Mouse (Mus musculus) heart, postnatal 4 days (tissue): Measurements from ENCODE around the gene Bnc2. TPM values are rescaled to one million over a fixed set of nuclear protein-coding genes. Genes with fewer than 3 reads are reported as not detected.

ENCODE experiments used
- DNase-seq: peaks from one replicate; pipeline ENCODE4 v3.0.0; 2021
- total RNA-seq, 2 experiments: library from RNA; stranded (reverse); gene quantifications; 2 replicates each; pipeline ENCODE4 v1.2.3; 2021

Bnc2 gene
- total RNA-seq, 2 experiments from 2014 or later: 3.0 to 3.4 TPM

GRCm38 (mm10) chr4:84411431-84411830, 263.6 kb downstream of the Bnc2 start:
- no peak for DNase-seq

DNA sequence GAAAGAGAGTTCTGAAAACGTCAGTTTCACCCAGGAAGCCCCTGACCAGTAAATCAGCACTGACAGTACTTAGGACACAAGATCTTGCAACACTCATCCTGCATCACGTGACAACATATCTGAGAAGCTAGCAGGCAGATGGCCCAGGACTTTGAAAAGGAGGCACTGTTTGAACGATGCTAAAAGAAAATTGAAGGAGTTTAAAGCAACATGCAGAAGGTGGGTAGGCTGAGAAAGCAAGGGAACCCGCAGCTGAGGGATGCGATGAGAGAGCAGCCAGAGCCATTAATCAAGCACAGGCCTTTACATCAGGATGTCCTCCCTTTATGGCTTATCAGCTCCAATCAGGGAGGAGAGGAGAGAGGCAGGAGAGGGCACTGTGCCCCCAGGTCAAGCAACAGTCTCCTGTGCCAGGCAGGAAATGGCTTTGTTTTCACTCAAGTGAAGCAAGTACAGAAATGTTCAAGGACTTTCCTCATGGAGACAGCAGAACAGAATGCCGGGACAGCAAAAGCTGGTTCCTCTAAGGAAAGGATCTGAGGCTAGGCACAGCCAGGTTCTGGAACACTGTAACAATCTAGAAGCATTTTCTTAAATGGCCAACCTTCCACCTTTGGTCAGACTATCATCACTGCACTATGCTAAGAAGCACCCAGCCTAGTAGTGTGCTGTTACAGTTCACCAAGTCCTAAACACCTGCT, 267.6 kb downstream of the Bnc2 start:
- no peak for DNase-seq

DNA sequence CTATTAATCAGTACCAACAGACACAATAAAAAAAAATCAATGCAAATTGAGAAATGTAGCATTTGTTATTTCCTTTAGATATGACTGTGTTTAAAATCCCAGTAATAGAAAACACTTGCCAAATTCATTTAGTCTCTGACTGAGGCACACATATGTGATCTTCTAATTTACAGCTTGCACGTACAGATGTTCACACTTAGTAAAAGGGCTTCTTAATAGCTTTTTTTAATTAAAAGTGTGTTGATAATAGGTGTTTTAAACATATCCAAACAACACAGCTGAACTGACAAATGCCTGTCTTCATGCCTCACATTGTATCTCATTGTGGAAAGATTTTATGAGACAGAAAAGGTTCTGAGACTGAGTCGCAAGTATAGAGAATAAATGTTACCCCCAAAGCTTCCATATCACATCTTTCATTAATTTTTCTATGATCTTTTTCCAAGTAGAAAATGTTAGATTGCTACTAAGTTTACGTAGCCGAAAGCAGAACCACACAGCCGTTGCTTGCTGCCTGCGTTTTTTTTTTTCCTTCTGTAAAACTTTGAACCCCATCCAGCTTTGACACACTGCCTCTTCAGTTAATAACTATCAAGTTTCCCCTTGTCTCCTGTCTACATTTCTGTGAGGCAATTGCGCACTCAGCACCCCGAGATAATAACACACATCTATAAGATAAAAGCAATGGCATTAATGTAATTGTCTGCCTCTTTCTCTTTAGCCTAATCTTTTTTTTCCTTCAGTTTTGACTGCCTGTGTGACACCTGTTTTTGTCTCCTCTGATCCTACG, 271.5 kb downstream of the Bnc2 start:
- DNase-seq: no peak

GRCm38 (mm10) chr4:84388991-84389390, 286.1 kb downstream of the Bnc2 start:
- DNase-seq: no peak

- no peak for DNase-seq
These were observed 289.9 kb downstream of the Bnc2 start for GRCm38 (mm10) chr4:84385156-84385555.

DNA sequence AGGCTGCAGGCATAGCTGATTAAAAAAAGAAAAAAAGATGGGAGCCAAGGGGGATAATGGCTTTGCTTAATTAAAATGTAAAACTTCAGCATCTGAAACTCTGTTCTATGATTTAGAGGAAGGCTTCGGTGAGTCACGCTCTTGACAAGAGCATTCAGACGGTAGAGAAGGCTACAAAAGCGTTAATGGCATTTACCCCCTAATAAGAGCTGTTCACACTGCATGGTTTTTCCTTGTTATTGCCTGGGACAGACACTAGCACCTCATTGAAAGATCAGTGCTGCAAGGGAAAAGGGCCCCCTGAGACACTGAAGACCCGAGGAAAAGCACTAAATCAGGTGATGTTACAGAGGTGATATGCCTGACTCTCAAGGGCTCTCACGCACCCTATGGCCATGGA, 295.8 kb downstream of the Bnc2 start:
- DNase-seq: no peak

- no peak for DNase-seq
These were observed 297.6 kb downstream of the Bnc2 start for GRCm38 (mm10) chr4:84377513-84377912.

GRCm38 (mm10) chr4:84362337-84362823, 312.7 kb downstream of the Bnc2 start:
- DNase-seq: peak; percentile 13

GRCm38 (mm10) chr4:84361165-84361564, 313.9 kb downstream of the Bnc2 start:
- DNase-seq: no peak

- DNase-seq: no peak
These were observed 315.1 kb downstream of the Bnc2 start for GRCm38 (mm10) chr4:84359996-84360395.

- no peak for DNase-seq
These were observed 316.9 kb downstream of the Bnc2 start for GRCm38 (mm10) chr4:84358204-84358603.

GRCm38 (mm10) chr4:84357382-84357781, 317.7 kb downstream of the Bnc2 start:
- no peak for DNase-seq

DNA sequence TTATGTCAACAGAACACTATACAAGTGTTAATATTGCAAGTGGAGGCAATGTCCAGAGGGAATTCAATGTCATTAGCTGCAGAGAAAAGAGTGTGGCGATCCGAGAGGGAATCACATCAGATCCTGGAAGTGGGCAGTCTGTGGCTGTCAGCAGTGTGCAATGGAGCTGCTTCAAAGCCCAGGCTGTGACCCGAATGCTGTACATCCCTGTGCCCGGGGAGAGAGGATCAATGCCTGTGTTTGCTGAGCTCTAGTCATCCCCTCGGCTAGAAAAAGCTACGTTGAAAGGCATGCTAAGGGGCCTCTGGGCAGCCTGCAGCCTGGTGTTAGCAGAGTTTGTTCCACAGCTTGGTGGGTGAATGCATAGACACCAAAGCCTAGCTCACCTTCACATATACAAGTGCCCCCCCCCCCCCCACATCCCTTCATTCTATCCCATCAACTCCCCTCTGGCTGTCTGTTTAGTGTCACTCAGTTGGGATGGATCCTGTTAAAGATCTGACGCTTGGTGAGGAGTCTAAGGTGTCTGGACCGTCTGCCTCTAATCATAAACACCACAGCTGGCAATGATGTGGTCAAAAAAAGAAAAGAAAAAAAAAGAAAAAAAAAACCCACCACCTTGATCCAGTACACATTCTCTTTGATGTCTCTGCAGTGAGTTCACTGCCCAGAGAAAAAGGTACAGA, 318.5 kb downstream of the Bnc2 start:
- no peak for DNase-seq

DNA sequence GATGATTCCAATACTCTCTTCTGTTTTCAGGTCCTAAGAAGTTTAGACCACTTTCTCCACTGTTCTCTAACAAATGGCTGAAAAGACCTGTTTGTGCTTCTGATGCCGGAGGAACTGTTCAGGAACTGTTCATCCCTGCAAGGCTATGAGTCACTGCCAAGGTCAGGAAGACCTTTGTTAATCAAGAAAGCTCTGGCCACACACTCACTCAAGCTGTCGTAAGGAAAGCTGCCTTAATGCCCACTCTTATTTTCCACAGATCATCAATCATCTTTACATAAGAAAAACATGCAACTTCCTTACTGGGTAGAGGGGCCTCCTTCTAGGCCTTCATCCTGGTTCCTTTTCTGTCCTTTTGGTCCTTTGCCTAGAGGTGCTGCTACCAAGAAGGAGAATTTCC, 322.4 kb downstream of the Bnc2 start:
- DNase-seq: no peak

DNA sequence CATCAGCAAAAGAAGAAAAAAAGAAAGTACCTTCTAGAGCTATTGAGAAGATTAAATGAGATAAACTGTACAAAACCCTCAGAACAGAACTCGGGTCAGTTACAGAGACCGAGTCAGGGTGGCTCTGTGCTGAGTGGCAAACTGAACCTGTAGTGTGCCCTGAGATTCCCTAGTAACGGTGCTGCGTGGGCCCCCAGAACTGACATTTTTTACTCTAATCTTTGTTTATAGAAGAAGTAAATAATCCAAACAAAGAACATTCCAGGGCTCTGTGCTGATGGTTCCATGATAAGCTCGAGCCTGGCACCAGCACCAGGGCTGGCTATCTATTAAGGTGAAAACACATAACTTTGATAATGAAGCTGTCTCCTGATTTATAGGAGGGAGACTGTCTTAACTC, 325.5 kb downstream of the Bnc2 start:
- DNase-seq: no peak

DNA sequence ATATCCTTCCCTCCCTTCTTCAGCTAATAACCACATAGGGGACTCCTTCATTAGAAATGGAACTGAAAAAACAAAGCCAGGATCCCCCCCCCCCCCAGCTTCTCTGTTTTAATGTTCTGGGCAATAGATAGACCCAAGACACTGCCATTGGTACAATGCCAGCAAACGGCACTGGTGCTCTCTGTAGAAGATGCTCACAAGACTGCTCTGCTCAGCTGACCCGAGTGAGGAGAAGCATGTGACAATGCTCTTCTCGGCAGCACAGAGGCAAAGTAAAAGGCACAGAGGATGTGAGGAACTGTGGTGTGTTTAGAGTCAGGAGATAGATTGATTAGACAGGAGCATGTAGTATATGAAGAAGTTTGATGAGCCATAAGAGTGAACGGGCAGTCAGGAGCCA, 335.9 kb downstream of the Bnc2 start:
- no peak for DNase-seq

GRCm38 (mm10) chr4:84331995-84332394, 343.1 kb downstream of the Bnc2 start:
- DNase-seq: no peak

DNA sequence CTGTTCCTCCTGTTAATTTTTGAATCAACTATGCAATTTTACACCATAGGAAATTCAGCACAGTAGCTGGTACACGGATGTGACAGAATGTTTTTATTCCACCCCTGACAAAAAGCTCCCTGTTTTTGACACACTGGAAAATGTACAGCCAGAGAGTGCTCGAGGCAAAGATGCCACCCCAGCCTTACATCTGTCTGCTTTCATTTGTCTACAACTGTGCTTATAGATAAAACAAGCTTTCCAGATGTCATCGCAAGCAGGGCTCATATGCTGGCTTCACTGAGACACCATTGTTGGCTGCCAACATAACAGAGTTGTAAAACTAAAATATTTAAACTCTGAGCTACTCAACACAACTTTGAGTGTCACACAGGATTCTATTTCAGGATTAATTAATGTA, 343.6 kb downstream of the Bnc2 start:
- DNase-seq: no peak

DNA sequence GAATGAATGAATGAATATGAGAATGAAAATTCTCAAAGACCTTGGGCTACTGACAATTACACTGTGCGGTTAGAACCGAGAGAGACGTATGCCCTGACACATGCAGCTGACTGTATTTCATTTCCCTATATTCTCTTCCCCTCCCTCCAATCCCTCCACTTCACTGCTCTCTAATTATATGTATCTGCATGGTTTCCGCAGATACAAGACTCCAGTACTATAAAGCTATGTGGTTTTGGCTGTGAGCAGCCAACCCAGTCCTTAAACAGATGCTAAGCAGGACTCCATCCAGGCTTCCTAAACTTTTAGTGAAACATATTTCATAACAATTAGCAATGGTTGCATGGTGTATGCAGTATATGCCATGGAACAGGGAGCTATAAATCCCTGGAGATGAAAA, 344.6 kb downstream of the Bnc2 start:
- no peak for DNase-seq

- no peak for DNase-seq
These were observed 345.4 kb downstream of the Bnc2 start for GRCm38 (mm10) chr4:84329651-84330050.

- no peak for DNase-seq
These were observed 350.7 kb downstream of the Bnc2 start for GRCm38 (mm10) chr4:84324371-84324770.

DNA sequence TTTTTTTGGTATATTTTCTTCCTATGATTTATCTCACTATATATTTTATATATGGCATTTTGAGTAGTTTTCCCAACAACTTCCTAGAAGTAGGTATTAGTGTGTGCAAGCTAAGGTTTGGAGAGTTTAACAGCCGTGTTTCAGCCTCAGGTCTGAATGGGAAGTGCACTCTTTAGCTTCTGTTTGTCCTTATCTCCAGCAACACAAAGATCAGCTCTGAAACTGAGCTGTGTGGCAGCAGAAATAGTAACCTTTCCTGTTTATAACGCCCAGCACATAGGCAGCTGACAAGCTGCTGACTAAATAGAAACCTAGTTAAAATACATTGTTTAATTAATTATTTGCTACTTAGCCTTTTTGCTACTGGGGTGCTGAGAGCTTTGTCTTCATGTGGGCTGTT, 353.5 kb downstream of the Bnc2 start:
- DNase-seq: no peak

DNA sequence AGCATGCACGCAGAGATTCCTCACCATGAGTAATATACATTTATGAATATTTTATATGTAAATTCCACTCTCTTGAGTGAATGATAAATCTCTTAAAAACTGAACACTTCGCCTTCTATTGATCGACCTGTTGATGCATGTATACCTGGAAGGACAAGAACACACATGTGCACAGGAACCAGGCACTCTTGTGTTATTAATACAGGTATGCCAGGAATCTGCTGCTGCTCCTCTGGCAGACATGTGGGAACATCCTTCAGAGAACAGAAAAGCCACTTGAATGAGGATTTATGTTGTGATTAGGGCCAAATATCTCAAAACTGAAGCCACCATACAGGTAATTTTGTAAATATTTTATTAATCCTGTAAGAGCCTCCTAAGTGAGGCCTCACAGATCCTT, 357.7 kb downstream of the Bnc2 start:
- DNase-seq: no peak
